13 mouse cellular contexts compared by ENCODE assay signal in the genomic region with DNA sequence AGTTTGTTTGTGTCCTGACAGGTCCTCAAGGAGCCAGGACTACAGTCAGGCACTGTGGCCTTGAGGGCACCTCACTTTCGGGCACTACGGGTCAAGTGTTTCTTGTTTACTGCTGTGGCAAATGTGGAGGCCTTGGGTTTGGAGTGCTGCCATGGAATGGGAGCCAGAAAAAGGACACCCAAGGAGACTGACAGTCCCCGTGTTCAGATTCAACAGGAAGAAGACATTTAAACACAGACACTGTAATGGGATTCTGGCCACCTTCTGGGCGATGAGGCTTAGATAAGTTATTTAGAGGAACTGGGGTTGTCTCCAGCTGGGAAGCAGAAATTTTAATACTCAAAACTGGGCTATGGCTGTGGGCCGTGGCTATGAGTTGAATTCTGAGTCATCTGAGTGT.
A peak's percentile ranks its signal among the peaks of the same experiment; 100 is the strongest.
DNase-seq lines count a peak whose midpoint lies in the region; ATAC-seq and TF ChIP-seq lines count a peak whose summit lies in the region.
"Had no signal": no experiment of that assay in that cellular context is flagged by ENCODE, and none has a peak within 500 bp of the region (broad histone marks: within the 10 kb centered on the region; RNA-seq: fewer than 3 reads in every experiment).

No protein-coding gene starts in this region.

- ATAC-seq in frontal cortex, adult (ENCODE audit: low TSS enrichment) = peak; percentile 50
- ATAC-seq in midbrain, embryonic 14.5 days (ENCODE audit: low FRiP score, low TSS enrichment) = no peak
- no peak for ATAC-seq in liver, postnatal 0 days
- ATAC-seq: forebrain, postnatal 0 days had no signal

- no peak overlapping the region for H3K4me3 ChIP-seq in midbrain, embryonic 14.5 days (replicated peaks; ENCODE audit: low read depth, low read length)
- no peak overlapping the region for H3K4me3 ChIP-seq in liver, postnatal 0 days (ENCODE audit: low read depth, low read length)
- H3K4me3 ChIP-seq: embryonic facial prominence, embryonic 12.5 days; limb, embryonic 15.5 days; megakaryocyte, embryonic 14.5 days had no signal

- no peak for TF ChIP-seq CTCF in liver, postnatal 0 days (IDR thresholded peaks at IDR 0.05; ENCODE audit: low read depth)

- TF ChIP-seq EP300 in liver, postnatal 0 days (IDR thresholded peaks at IDR 0.05; ENCODE audit: low read depth) = no peak

- H3K36me3 ChIP-seq in midbrain, embryonic 14.5 days (ENCODE audit: control insufficient read depth, insufficient read depth, low read length) = peaks cover 5% of the 10 kb centered on the region
- H3K36me3 ChIP-seq in liver, postnatal 0 days (replicated peaks; ENCODE audit: insufficient read depth, low read length) = no peaks in the 10 kb centered on the region
- H3K36me3 ChIP-seq: embryonic facial prominence, embryonic 12.5 days; limb, embryonic 15.5 days had no signal

- WGBS in midbrain, embryonic 14.5 days = 74% methylated on average over 5 of the region's 5 CpGs
- 62% methylated on average over 5 of the region's 5 CpGs for WGBS in liver, postnatal 0 days (ENCODE audit: insufficient replicate concordance)

- no peaks in the 10 kb centered on the region for H3K9me3 ChIP-seq in midbrain, embryonic 14.5 days (ENCODE audit: control insufficient read depth, low read length)
- no peaks in the 10 kb centered on the region for H3K9me3 ChIP-seq in liver, postnatal 0 days (ENCODE audit: low read length)
- H3K9me3 ChIP-seq: limb, embryonic 15.5 days had no signal

- H3K9ac ChIP-seq in midbrain, embryonic 14.5 days (replicated peaks; ENCODE audit: low read length) = no peak overlapping the region
- no peak overlapping the region for H3K9ac ChIP-seq in liver, postnatal 0 days (replicated peaks)
- H3K9ac ChIP-seq: embryonic facial prominence, embryonic 12.5 days; forebrain, postnatal 0 days; limb, embryonic 15.5 days had no signal

- no peaks in the 10 kb centered on the region for H3K4me1 ChIP-seq in midbrain, embryonic 14.5 days (ENCODE audit: control insufficient read depth, insufficient read depth, low read length)
- H3K4me1 ChIP-seq in liver, postnatal 0 days (ENCODE audit: insufficient read depth) = no peaks in the 10 kb centered on the region
- H3K4me1 ChIP-seq: embryonic facial prominence, embryonic 12.5 days; limb, embryonic 15.5 days; megakaryocyte, embryonic 14.5 days had no signal

- intact Hi-C loops in left cerebral cortex, postnatal 14 days (cut with DNase I) = loop anchor here (10.0 kb wide), 1 partner anchor 354 kb away; no protein-coding TSS in a partner anchor

- no peaks in the 10 kb centered on the region for H3K27me3 ChIP-seq in midbrain, embryonic 14.5 days (ENCODE audit: control insufficient read depth, insufficient read depth, low read length)
- H3K27me3 ChIP-seq in liver, postnatal 0 days (ENCODE audit: insufficient read depth, low read length) = no peaks in the 10 kb centered on the region
- H3K27me3 ChIP-seq: embryonic facial prominence, embryonic 12.5 days; limb, embryonic 15.5 days had no signal

- H3K4me2 ChIP-seq in midbrain, embryonic 14.5 days (ENCODE audit: low read length) = no peak overlapping the region
- H3K4me2 ChIP-seq in liver, postnatal 0 days (ENCODE audit: low read depth, low read length) = no peak overlapping the region
- H3K4me2 ChIP-seq: embryonic facial prominence, embryonic 12.5 days; limb, embryonic 15.5 days had no signal

- DNase-seq in frontal cortex, postnatal 25 days (ENCODE audit: low spot score in 2 of 2) = no peak
- DNase-seq in right cerebral cortex, adult 2 months (ENCODE audit: low spot score in 2 of 2) = peak; percentile 51 to 60
- DNase-seq in right cerebral cortex, postnatal 25 days = no peak
- DNase-seq in left cerebral cortex, postnatal 14 days (ENCODE audit: low spot score in 2 of 2) = peak; percentile 34 to 60
- no peak for DNase-seq in midbrain, embryonic 14.5 days
- no peak for DNase-seq in liver, postnatal 0 days
- DNase-seq in MN1 (ENCODE audit: low spot score) = no peak
- DNase-seq: forebrain, postnatal 0 days; kidney, adult 18-20 months had no signal

- no peak overlapping the region for H3K27ac ChIP-seq in midbrain, embryonic 14.5 days (replicated peaks; ENCODE audit: low read depth, low read length)
- H3K27ac ChIP-seq in liver, postnatal 0 days (ENCODE audit: low read depth) = no peak overlapping the region
- H3K27ac ChIP-seq: embryonic facial prominence, embryonic 12.5 days; limb, embryonic 15.5 days had no signal

Comparison
In these comparisons a context has a peak if more than half of its experiments do, and no peak if none do; other contexts are left out.
1. DNase-seq: peak in right cerebral cortex, adult 2 months (2 of 2) and left cerebral cortex, postnatal 14 days (2 of 2); none in frontal cortex, postnatal 25 days (0 of 2), right cerebral cortex, postnatal 25 days (single experiment), midbrain, embryonic 14.5 days (single experiment), liver, postnatal 0 days (single experiment) and MN1 (single experiment).